Mouse (Mus musculus) stomach, embryonic 14.5 days (tissue): ENCODE results near the gene Igsf6. TPM values are rescaled to one million over a fixed set of nuclear protein-coding genes. Genes with fewer than 3 reads are reported as not detected.
"Not testable (repeated sequence)": the region's sequence is repeated elsewhere in the genome, so short reads cannot be mapped to it uniquely, and the experiment has no call there.

Source experiments
- ATAC-seq: fragments of 200-750 bp; cut with Nextera tagmentation; 2 replicates; pipeline ENCODE4 v1.8.0; 2017; ENCODE audit warnings: low read depth, moderate TSS enrichment; ENCODE audit not compliant: insufficient number of reproducible peaks, insufficient read depth, low FRiP score
- H3K27ac ChIP-seq: fragments of 300-500 bp; sonication (generic); 2 replicates; pipeline ENCODE4 v1.5.1; 2014; ENCODE audit warnings: mild to moderate bottlenecking, low read length, moderate library complexity, mixed read lengths
- H3K27me3 ChIP-seq: fragments of 300-500 bp; sonication (generic); 2 replicates; pipeline ENCODE4 v1.6.1; 2014; ENCODE audit warnings: low read length, control low read depth, mixed read lengths; ENCODE audit not compliant: control insufficient read depth, insufficient read depth
- H3K36me3 ChIP-seq: fragments of 300-500 bp; sonication (generic); 2 replicates; pipeline ENCODE4 v1.6.1; 2014; ENCODE audit warnings: mild to moderate bottlenecking, control low read depth, low read length, moderate library complexity, mixed read lengths; ENCODE audit not compliant: control insufficient read depth, insufficient read depth
- H3K4me1 ChIP-seq: fragments of 300-500 bp; sonication (generic); 2 replicates; pipeline ENCODE4 v1.6.1; 2014; ENCODE audit warnings: low read length, control low read depth, mixed read lengths; ENCODE audit not compliant: control insufficient read depth, insufficient read depth
- H3K4me2 ChIP-seq: fragments of 300-500 bp; sonication (generic); replicated peaks from 2 replicates; pipeline ENCODE4 v1.6.1; 2014; ENCODE audit warnings: low read depth, low read length, control low read depth
- H3K4me3 ChIP-seq: fragments of 300-500 bp; sonication (generic); 2 replicates; pipeline ENCODE4 v1.5.1; 2014; ENCODE audit warnings: low read depth, low read length, control low read depth
- H3K9ac ChIP-seq: fragments of 300-500 bp; sonication (generic); replicated peaks from 2 replicates; pipeline ENCODE4 v1.6.1; 2014; ENCODE audit warnings: low read depth, mild to moderate bottlenecking, control low read depth, low read length, moderate library complexity, mixed read lengths
- H3K9me3 ChIP-seq: fragments of 300-500 bp; sonication (generic); 2 replicates; pipeline ENCODE4 v1.6.1; 2016; ENCODE audit warnings: low read depth, low read length, control low read depth; ENCODE audit not compliant: control insufficient read depth
- WGBS: fragments of 180-500 bp; shearing (Covaris S2); extraction: QIAGEN DNeasy Blood & Tissue Kit; methylation state at CpG from one replicate; pipeline ENCODE4 v1.1.7; 2014; 5-methylcytosine and 5-hydroxymethylcytosine counted together
- polyA plus RNA-seq: library from polyadenylated mRNA; unstranded; fragments of >200 nt; fragmentation: Nextera tagmentation; extraction: Ambion mirVana; gene quantifications from 2 replicates; pipeline ENCODE4 v1.2.1, GENCODE M21; 2014

Gene Igsf6
- polyA plus RNA-seq, 1 experiment from 2014 or later, result 1.7 TPM

DNA sequence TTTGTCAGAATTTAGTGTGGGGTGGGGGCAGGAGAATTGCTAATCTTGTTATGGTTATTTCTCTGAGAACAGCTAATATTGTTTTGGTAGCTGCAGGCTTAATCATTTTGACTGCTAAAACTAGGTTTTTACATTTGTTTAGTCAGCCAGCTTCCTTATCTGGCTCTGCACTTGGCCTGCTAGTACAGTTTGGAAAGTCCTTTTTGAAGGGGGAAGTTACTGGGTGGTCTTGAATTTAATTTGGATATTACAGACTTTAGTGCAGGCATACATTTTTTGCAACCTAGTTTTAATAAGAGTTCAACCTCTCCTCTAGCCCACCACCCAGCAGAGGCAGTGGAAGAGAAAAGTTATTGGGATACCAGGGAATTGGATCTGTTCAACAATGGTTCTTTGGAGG lies 44.4 kb downstream of the Igsf6 start:
- H3K9me3 ChIP-seq, H3K36me3 ChIP-seq, H3K27ac ChIP-seq, ATAC-seq, H3K4me3 ChIP-seq, H3K9ac ChIP-seq, H3K4me2 ChIP-seq, H3K27me3 ChIP-seq, H3K4me1 ChIP-seq: not testable (repeated sequence)

DNA sequence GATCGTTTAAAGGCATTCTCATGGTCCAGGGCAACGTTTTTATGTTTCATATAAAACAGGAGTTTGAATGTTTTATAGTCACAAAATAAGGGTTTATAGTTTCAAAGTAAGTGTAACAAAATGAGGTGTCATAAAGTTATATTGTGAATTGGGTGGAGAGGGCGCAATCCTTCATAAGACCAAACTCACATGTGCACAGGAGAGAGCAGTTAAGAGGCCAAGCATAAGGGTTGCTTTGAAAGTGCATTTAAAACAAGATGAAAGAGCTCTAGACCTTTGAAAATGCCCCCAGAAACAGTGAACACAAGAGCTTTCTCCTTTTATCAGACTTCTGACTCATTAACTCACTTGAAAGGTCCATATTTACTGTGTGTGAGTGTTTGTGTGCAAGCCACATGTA lies 48.1 kb downstream of the Igsf6 start:
- ATAC-seq, result no peak
- H3K9me3 ChIP-seq, result no peaks in the 10 kb centered on the region
- no peaks in the 10 kb centered on the region for H3K27me3 ChIP-seq
- H3K4me2 ChIP-seq, result no peak overlapping the region
- no peaks in the 10 kb centered on the region for H3K36me3 ChIP-seq
- no peaks in the 10 kb centered on the region for H3K4me1 ChIP-seq
- WGBS, result 56% methylated on average over 3 of the region's 3 CpGs
- H3K9ac ChIP-seq, result no peak overlapping the region
- H3K27ac ChIP-seq, result no peak overlapping the region
- H3K4me3 ChIP-seq, result no peak overlapping the region

DNA sequence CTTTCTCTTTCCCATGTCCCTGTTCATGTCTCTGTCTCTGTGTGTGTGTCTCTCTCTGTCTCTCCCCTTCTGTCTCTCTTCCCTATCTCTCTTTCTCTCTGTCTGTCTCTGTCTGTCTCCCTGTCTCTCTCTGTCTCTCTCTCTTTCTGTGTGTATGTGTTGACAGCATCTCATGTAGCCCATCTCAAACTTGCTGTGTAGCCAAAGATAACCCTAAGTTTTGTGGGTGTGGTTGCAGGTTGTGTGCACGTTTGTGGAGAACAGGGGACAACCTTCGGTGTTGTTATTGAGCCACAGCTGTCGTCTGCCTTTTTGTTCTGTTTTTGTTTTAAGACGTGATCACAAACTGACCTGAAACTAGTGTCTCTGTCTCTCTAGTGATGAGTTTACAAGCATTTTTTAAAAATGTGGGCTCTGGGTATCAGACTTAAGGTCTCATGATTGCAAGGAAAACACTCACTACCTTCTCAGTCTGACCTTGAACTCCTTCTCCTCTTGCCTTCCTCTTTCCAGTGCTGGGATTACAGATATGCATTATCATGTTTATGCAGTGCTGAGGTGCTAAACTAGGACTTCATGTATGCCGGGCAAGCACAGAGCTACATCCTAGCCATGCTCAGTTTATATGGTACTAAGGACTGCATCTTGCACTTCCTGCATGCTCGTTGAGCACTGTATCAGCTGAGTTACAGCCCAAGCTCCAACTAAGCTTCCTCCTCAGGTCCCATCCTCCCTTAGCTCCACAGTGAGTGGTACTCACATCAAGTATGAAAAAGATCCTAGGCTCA lies 49.0 kb downstream of the Igsf6 start:
- WGBS, result 76% methylated on average over 6 of the region's 6 CpGs
- no peaks in the 10 kb centered on the region for H3K27me3 ChIP-seq

DNA sequence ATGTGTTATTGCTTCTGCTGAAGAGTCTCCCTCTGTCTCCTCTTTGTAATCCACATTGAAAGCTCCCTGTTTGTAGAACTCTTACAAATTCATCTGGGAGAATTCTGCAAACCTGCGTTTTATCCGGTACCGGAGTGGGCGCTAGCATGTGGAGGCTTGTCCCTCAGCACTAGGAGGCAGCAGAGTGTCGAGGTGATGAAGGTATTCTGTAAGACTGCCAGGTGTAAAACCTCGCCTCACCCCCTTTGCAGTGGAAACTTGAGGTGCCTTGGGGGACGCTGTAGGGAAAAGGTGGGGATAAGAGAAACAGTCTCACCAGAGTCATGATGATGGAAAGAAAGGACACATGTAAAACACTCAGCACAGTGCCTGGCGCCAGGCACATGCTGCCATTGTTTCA lies 54.1 kb downstream of the Igsf6 start:
- H3K4me2 ChIP-seq, result no peak overlapping the region
- H3K4me3 ChIP-seq, result no peak overlapping the region
- no peak overlapping the region for H3K9ac ChIP-seq
- no peaks in the 10 kb centered on the region for H3K4me1 ChIP-seq
- no peak for ATAC-seq
- no peaks in the 10 kb centered on the region for H3K36me3 ChIP-seq
- H3K27me3 ChIP-seq, result no peaks in the 10 kb centered on the region
- no peak overlapping the region for H3K27ac ChIP-seq
- 31% methylated on average over 8 of the region's 8 CpGs for WGBS
- no peaks in the 10 kb centered on the region for H3K9me3 ChIP-seq

More for the DNA sequence above, 49.0 kb downstream of the Igsf6 start:
- Histone ChIP-seq H3K36me3 (no peaks in the 10 kb centered on the region), H3K9ac (no peak overlapping the region), H3K4me2 (no peak overlapping the region), H3K27ac (no peak overlapping the region), H3K9me3 (no peaks in the 10 kb centered on the region), H3K4me3 (no peak overlapping the region), H3K4me1 (no peaks in the 10 kb centered on the region)
- ATAC-seq, result no peak

DNA sequence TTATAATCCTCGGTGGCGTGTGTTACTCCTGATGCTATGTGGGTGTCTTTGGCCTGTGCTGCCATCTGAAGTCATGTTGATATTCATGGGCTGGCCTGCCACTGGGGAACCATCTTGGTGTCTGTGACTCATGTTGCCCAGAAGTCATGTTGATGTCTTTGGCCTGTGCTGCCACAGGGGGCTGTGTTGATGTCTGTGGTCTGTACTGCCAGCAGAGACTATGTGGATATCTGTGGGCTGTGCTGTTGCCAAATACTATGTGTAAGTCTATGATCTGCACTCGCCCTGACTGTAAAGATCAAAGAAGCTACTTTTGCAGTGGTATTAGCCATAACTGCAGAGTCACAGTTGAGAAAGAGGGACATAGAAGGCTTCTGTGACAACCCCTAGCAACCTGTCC lies 55.6 kb downstream of the Igsf6 start:
- 81% methylated on average over 3 of the region's 3 CpGs for WGBS

DNA sequence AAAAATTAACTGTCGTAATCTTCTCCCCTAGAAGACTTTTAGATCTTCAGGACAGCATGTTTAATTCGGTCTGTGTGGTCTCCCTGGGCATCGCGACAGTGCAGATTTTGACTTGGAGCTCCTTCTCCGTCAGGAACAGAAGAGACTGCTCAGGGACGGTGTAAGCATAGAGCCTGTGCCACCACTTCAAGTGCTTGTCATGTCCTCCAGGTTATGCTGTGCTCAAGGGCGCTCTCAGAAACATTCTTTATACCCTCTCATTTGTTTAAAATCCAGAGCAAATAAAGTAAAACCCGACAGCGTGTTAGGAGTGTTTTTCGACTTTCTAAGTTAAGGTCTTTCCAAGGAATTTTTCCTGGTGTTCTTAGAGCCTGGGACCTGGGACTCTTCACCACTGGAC lies 59.9 kb downstream of the Igsf6 start:
- no peak for ATAC-seq
- no peak overlapping the region for H3K9ac ChIP-seq
- H3K9me3 ChIP-seq, result no peaks in the 10 kb centered on the region
- no peak overlapping the region for H3K4me3 ChIP-seq
- H3K27ac ChIP-seq, result no peak overlapping the region
- 81% methylated on average over 10 of the region's 10 CpGs for WGBS
- no peaks in the 10 kb centered on the region for H3K36me3 ChIP-seq
- H3K27me3 ChIP-seq, result no peaks in the 10 kb centered on the region
- H3K4me2 ChIP-seq, result no peak overlapping the region
- no peaks in the 10 kb centered on the region for H3K4me1 ChIP-seq

More for the DNA sequence above, 55.6 kb downstream of the Igsf6 start:
- H3K4me1 ChIP-seq, result no peaks in the 10 kb centered on the region
- H3K36me3 ChIP-seq, result no peaks in the 10 kb centered on the region
- no peaks in the 10 kb centered on the region for H3K27me3 ChIP-seq
- no peaks in the 10 kb centered on the region for H3K9me3 ChIP-seq
- no peak for ATAC-seq
- H3K4me3 ChIP-seq, result no peak overlapping the region
- no peak overlapping the region for H3K27ac ChIP-seq
- no peak overlapping the region for H3K9ac ChIP-seq
- H3K4me2 ChIP-seq, result no peak overlapping the region

Other genes with a start within 250 kb of the Igsf6 start
- 21.1 and 23.0 TPM in 2 replicates for gene Eef2k, start 231.7 kb downstream of the Igsf6 start, polyA plus RNA-seq
- gene Polr3e, start 156.8 kb downstream of the Igsf6 start, polyA plus RNA-seq, result 26.3 and 28.0 TPM in 2 replicates
- 12.6 and 13.2 TPM in 2 replicates for gene Cdr2, start 92.3 kb downstream of the Igsf6 start, polyA plus RNA-seq
- gene Mfsd13b, start 92.1 kb downstream of the Igsf6 start, polyA plus RNA-seq, result 0.32 TPM in 1 of 2 replicates, not detected in the other
- gene Mettl9, start 40.1 kb downstream of the Igsf6 start, polyA plus RNA-seq, result 163 and 170 TPM in 2 replicates
- gene Otoa, start 7.1 kb upstream of the Igsf6 start, polyA plus RNA-seq, result 0.10 and 0.17 TPM in 2 replicates